Mouse (Mus musculus): ENCODE measurements at regions not wholly inside any gene's neighbourhood (a gene's known extent, or its start where the extent isn't known, plus 50 kb on each side); places are given as distances from the start of the nearest gene placed in this dataset.

DNA sequence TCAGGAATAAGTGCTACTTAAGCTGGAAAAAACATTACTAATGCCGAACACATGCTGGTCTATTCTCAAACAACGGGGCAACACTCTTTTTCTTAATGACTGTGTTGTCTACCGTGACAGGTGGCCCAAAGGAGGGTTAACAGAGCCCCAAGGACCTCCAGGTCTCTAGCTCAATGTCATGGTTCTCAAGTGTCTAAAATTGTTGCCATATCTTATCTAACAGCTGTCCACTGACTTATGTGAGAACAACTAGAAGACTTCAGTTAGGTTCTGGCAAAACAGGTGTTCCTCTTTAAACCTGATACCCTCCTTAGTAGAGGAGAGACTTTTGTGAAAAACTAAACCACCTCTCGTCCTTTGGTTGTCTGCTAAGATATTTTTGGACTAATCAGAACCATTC lies 257.4 kb upstream of the Tbl1xr1 start:
- TF ChIP-seq CTCF (IDR thresholded peaks at IDR 0.05; ENCODE audit: low read depth) (no peak), EP300 (IDR thresholded peaks at IDR 0.05; ENCODE audit: low read depth) (no peak)

All from liver, embryonic 14.5 days (tissue).